Mouse (Mus musculus): ENCODE results near the gene Zcwpw1. TPM values are rescaled to one million over a fixed set of nuclear protein-coding genes. Genes with fewer than 3 reads are reported as not detected.
"Not testable (repeated sequence)": the region's sequence is repeated elsewhere in the genome, so short reads cannot be mapped to it uniquely, and the experiment has no call there.

Zcwpw1 gene
- polyA plus RNA-seq, 1 experiment from 2014 or later: 3.8 TPM

DNA sequence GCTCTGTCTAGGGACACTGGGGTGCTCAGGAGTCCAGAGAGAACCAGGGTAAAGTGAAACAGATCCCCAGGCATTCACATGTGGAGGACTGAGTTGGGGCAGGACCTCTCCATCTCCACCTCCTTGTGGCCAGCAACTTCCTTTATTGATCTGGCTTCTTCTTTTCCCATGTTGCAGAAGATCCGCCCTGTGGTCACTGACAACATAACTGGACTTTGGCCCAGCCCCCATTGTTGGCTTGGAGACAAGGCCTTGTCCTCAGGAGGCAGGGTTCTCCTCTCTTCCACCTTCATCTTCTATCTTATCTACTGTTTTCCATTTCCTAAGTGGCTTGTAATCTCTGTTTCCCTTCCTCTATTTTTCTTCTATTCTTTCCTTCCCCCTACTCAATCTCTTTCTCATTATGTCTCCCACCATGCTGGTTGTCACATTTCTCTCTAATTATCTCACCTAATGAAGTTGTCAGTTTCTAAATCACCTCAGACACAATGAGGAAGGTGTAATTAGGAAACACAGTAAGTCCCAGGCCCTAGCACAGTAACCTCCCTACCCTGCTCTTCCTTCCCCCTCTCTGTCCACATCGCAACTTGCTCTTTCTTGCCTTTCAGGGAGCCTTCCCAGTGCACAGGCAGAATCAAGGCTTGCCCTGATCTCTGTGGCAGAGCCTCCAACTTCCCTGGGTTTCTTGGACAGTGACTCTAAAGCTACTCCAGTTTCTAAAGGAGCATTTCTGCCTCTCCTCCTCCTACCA lies 70.5 kb downstream of the Zcwpw1 start, which contains the start of gene Pilrb1:
Gene Pilrb1, minus strand, starts transcription at position 147 of the 751 bp plus-strand sequence.
- H3K27ac ChIP-seq (ENCODE audit: low read length); H3K4me1 ChIP-seq (ENCODE audit: control insufficient read depth, low read depth, low read length); H3K27me3 ChIP-seq (ENCODE audit: control insufficient read depth, insufficient read depth, low read depth, low read length); H3K4me2 ChIP-seq (ENCODE audit: low read depth, low read length); H3K9ac ChIP-seq (ENCODE audit: low read depth, low read length); H3K9me3 ChIP-seq (replicated peaks; ENCODE audit: control insufficient read depth, low read length); ATAC-seq (ENCODE audit: low read depth); H3K36me3 ChIP-seq (ENCODE audit: control insufficient read depth, insufficient read depth): not testable (repeated sequence)
- WGBS (ENCODE audit: insufficient replicate concordance): 15% methylated on average over 2 of the region's 2 CpGs
- H3K4me3 ChIP-seq (ENCODE audit: low read depth, low read length): 0 out of 2 replicates have a peak within 1 kb of the TSS, but pooled peaks have one; percentile 13

DNA sequence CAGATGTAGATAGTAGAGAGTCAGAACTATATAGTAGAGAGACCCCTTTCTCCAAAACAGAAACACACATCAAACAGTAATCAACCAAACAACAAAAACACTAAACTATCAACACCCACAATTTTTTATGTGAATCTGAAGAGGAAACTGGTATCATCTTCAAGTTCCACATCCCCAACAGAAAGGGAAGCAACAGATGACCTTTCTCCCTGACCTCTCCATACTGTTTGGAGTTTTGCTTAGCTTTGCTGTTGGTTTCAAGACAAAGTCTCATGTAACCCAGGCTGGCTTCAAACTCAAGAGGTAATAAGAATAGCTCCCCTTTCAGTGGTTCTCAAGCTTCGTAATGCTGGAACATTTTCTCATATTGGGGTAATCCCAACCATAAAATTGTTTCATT lies 76.4 kb downstream of the Zcwpw1 start:
- H3K9ac ChIP-seq (ENCODE audit: low read depth, low read length): not testable (repeated sequence)

DNA sequence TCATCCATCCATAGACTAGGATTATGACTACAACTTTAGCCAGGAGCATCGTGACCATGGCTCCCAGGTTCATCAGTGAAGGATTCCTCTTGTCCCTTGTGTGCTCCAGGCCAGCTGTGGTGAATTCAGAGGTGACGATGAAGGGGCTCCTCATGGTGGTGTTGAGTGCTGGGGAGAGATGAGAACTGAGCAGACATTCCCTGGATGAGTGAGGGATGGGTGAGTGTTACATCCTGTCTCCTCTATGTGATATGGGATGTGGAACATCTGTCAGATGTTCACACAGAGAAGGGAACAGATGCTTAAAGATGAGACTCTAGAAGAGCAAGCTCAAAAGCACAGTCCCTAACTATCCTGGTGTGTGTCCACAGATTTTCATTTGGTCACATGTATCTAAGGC lies 81.0 kb downstream of the Zcwpw1 start:
- H3K9me3 ChIP-seq (replicated peaks; ENCODE audit: control insufficient read depth, low read length); H3K36me3 ChIP-seq (ENCODE audit: control insufficient read depth, insufficient read depth); H3K4me1 ChIP-seq (ENCODE audit: control insufficient read depth, low read depth, low read length); H3K4me2 ChIP-seq (ENCODE audit: low read depth, low read length); H3K9ac ChIP-seq (ENCODE audit: low read depth, low read length); ATAC-seq (ENCODE audit: low read depth); H3K4me3 ChIP-seq (ENCODE audit: low read depth, low read length); H3K27me3 ChIP-seq (ENCODE audit: control insufficient read depth, insufficient read depth, low read depth, low read length); H3K27ac ChIP-seq (ENCODE audit: low read length): not testable (repeated sequence)
- whole genome bisulfite sequencing (ENCODE audit: insufficient replicate concordance): 55% methylated on average over 2 of the region's 2 CpGs

More for the DNA sequence above, 76.4 kb downstream of the Zcwpw1 start:
- H3K4me1 ChIP-seq (ENCODE audit: control insufficient read depth, low read depth, low read length); H3K27me3 ChIP-seq (ENCODE audit: control insufficient read depth, insufficient read depth, low read depth, low read length); H3K36me3 ChIP-seq (ENCODE audit: control insufficient read depth, insufficient read depth); H3K27ac ChIP-seq (ENCODE audit: low read length); ATAC-seq (ENCODE audit: low read depth); H3K4me3 ChIP-seq (ENCODE audit: low read depth, low read length); H3K9me3 ChIP-seq (replicated peaks; ENCODE audit: control insufficient read depth, low read length); H3K4me2 ChIP-seq (ENCODE audit: low read depth, low read length): not testable (repeated sequence)
- WGBS (ENCODE audit: insufficient replicate concordance): 52% methylated on average over 1 of the region's 1 CpGs

DNA sequence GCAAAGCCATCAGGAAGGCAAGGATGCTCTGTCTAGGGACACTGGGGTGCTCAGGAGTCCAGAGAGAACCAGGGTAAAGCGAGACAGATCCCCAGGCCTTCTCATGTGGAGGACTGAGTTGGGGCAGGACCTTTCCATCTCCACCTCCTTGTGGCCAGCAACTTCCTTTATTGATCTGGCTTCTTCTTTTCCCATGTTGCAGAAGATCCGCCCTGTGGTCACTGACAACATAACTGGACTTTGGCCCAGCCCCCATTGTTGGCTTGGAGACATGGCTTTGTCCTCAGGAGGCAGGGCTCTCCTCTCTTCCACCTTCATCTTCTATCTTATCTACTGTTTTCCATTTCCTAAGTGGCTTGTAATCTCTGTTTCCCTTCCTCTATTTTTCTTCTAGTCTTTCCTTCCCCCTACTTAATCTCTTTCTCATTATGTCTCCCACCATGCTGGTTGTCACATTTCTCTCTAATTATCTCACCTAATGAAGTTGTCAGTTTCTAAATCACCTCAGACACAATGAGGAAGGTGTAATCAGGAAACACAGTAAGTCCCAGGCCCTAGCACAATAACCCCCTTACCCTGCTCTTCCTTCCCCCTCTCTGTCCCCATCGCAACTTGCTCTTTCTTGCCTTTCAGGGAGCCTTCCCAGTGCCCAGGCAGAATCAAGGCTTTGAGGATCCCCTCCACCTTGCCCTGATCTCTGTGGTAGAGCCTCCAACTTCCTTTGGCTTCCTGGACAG lies 84.2 kb downstream of the Zcwpw1 start, which contains the start of gene Pilrb2:
Gene Pilrb2, minus strand, starts transcription at position 172 of the 737 bp plus-strand sequence.
- not testable (repeated sequence) for H3K4me1 ChIP-seq (ENCODE audit: control insufficient read depth, low read depth, low read length); H3K9ac ChIP-seq (ENCODE audit: low read depth, low read length); H3K4me2 ChIP-seq (ENCODE audit: low read depth, low read length); H3K36me3 ChIP-seq (ENCODE audit: control insufficient read depth, insufficient read depth); H3K9me3 ChIP-seq (replicated peaks; ENCODE audit: control insufficient read depth, low read length); H3K27me3 ChIP-seq (ENCODE audit: control insufficient read depth, insufficient read depth, low read depth, low read length)
- ATAC-seq (ENCODE audit: low read depth): peak; percentile 21; the same call in 1 of the 2 replicates
- H3K4me3 ChIP-seq (ENCODE audit: low read depth, low read length): peak within 1 kb of the TSS; percentile 8; the same call in 1 of the 2 replicates
- H3K27ac ChIP-seq (ENCODE audit: low read length): 0 out of 2 replicates have a peak within 1 kb of the TSS, but pooled peaks have one; percentile 37
- WGBS (ENCODE audit: insufficient replicate concordance): 24% methylated on average over 2 of the region's 3 CpGs

Other genes with a start within 250 kb of the Zcwpw1 start
- gene Actl6b, start 234.3 kb upstream of the Zcwpw1 start, polyA plus RNA-seq (2015; fragmentation: Nextera tagmentation; extraction: Ambion mirVana): 0.05 TPM in 1 of 2 replicates, not detected in the other
- gene Tfr2, start 218.0 kb upstream of the Zcwpw1 start, polyA plus RNA-seq (2015; fragmentation: Nextera tagmentation; extraction: Ambion mirVana): 60.5 and 62.5 TPM in 2 replicates
- 21.3 and 23.1 TPM in 2 replicates for gene Mospd3, start 186.7 kb upstream of the Zcwpw1 start, polyA plus RNA-seq (2015; fragmentation: Nextera tagmentation; extraction: Ambion mirVana)
- gene Pcolce, start 174.0 kb upstream of the Zcwpw1 start, polyA plus RNA-seq (2015; fragmentation: Nextera tagmentation; extraction: Ambion mirVana): 15.0 and 21.5 TPM in 2 replicates
- 0.07 and 0.13 TPM in 2 replicates for gene Fbxo24, start 158.8 kb upstream of the Zcwpw1 start, polyA plus RNA-seq (2015; fragmentation: Nextera tagmentation; extraction: Ambion mirVana)
- gene Lrch4, start 158.7 kb upstream of the Zcwpw1 start, polyA plus RNA-seq (2015; fragmentation: Nextera tagmentation; extraction: Ambion mirVana): 25.1 and 26.8 TPM in 2 replicates
- gene Gm20605, start 158.6 kb upstream of the Zcwpw1 start, polyA plus RNA-seq (2015; fragmentation: Nextera tagmentation; extraction: Ambion mirVana): 5.2 and 6.1 TPM in 2 replicates
- 4.5 and 6.7 TPM in 2 replicates for gene Sap25, start 146.5 kb upstream of the Zcwpw1 start, polyA plus RNA-seq (2015; fragmentation: Nextera tagmentation; extraction: Ambion mirVana)
- 0.15 TPM in 1 of 2 replicates, not detected in the other for gene Irs3, start 142.1 kb upstream of the Zcwpw1 start, polyA plus RNA-seq (2015; fragmentation: Nextera tagmentation; extraction: Ambion mirVana)
- 29.4 and 30.5 TPM in 2 replicates for gene Agfg2, start 103.1 kb upstream of the Zcwpw1 start, polyA plus RNA-seq (2015; fragmentation: Nextera tagmentation; extraction: Ambion mirVana)
- gene Nyap1, start 46.2 kb upstream of the Zcwpw1 start, polyA plus RNA-seq (2015; fragmentation: Nextera tagmentation; extraction: Ambion mirVana): 0.21 and 0.33 TPM in 2 replicates
- 59.8 and 64.4 TPM in 2 replicates for gene Tsc22d4, start 42.1 kb upstream of the Zcwpw1 start, polyA plus RNA-seq (2015; fragmentation: Nextera tagmentation; extraction: Ambion mirVana)
- gene Ppp1r35, start 8.9 kb upstream of the Zcwpw1 start, polyA plus RNA-seq (2015; fragmentation: Nextera tagmentation; extraction: Ambion mirVana): 14.8 and 15.5 TPM in 2 replicates
- gene Mepce, start 143 bp upstream of the Zcwpw1 start, polyA plus RNA-seq (2015; fragmentation: Nextera tagmentation; extraction: Ambion mirVana): 3.8 and 4.6 TPM in 2 replicates
- gene Pilra, start 48.5 kb downstream of the Zcwpw1 start, polyA plus RNA-seq (2015; fragmentation: Nextera tagmentation; extraction: Ambion mirVana): 5.1 and 6.1 TPM in 2 replicates
- 5.8 and 6.6 TPM in 2 replicates for gene Pilrb1, start 70.3 kb downstream of the Zcwpw1 start, polyA plus RNA-seq (2015; fragmentation: Nextera tagmentation; extraction: Ambion mirVana)
- 5.6 and 8.3 TPM in 2 replicates for gene Pilrb2, start 84.0 kb downstream of the Zcwpw1 start, polyA plus RNA-seq (2015; fragmentation: Nextera tagmentation; extraction: Ambion mirVana)
- gene Cyp3a13, start 133.8 kb downstream of the Zcwpw1 start, polyA plus RNA-seq (2015; fragmentation: Nextera tagmentation; extraction: Ambion mirVana): 6.2 and 6.8 TPM in 2 replicates
- gene Gjc3, start 175.3 kb downstream of the Zcwpw1 start, polyA plus RNA-seq (2015; fragmentation: Nextera tagmentation; extraction: Ambion mirVana): not detected in 2 replicates
- gene Azgp1, start 193.7 kb downstream of the Zcwpw1 start, polyA plus RNA-seq (2015; fragmentation: Nextera tagmentation; extraction: Ambion mirVana): 39.1 and 54.9 TPM in 2 replicates
- gene Smok3a, start 233.5 kb downstream of the Zcwpw1 start, polyA plus RNA-seq (2015; fragmentation: Nextera tagmentation; extraction: Ambion mirVana): not detected in 2 replicates
- gene Smok3b, start 233.6 kb downstream of the Zcwpw1 start, polyA plus RNA-seq (2015; fragmentation: Nextera tagmentation; extraction: Ambion mirVana): not detected in 2 replicates

Measured in liver, embryonic 16.5 days (tissue).